Mouse (Mus musculus): ENCODE measurements at regions not wholly inside any gene's neighbourhood (a gene's known extent, or its start where the extent isn't known, plus 50 kb on each side); places are given as distances from the start of the nearest gene placed in this dataset.
A peak's percentile ranks its signal among the peaks of the same experiment; 100 is the strongest.

- ATAC-seq (ENCODE audit: low FRiP score, low read depth), result no peak
- no peaks in the 10 kb centered on the region for H3K36me3 ChIP-seq
- no peak overlapping the region for H3K9ac ChIP-seq
- H3K9me3 ChIP-seq, result no peaks in the 10 kb centered on the region
- no peak overlapping the region for H3K4me3 ChIP-seq
- H3K4me2 ChIP-seq, result no peak overlapping the region
- H3K27ac ChIP-seq (replicated peaks), result no peak overlapping the region
- WGBS, result 98% methylated on average over 6 of the region's 6 CpGs
- H3K27me3 ChIP-seq, result no peaks in the 10 kb centered on the region
- peaks cover 7% of the 10 kb centered on the region; the same call in 1 of the 2 replicates for H3K4me1 ChIP-seq (replicated peaks)
Observed at GRCm38 (mm10) chr9:47081407-47081806, 82.9 kb downstream of the Gm4791 start.

- H3K9me3 ChIP-seq, result no peaks in the 10 kb centered on the region
- H3K27me3 ChIP-seq, result no peaks in the 10 kb centered on the region
- H3K4me1 ChIP-seq (replicated peaks), result no peaks in the 10 kb centered on the region
- ATAC-seq (ENCODE audit: low FRiP score, low read depth), result no peak
- H3K4me2 ChIP-seq, result no peak overlapping the region
- no peak overlapping the region for H3K4me3 ChIP-seq
- no peak overlapping the region for H3K27ac ChIP-seq (replicated peaks)
- no peak overlapping the region for H3K9ac ChIP-seq
- WGBS, result 38% methylated on average over 10 of the region's 10 CpGs
- no peaks in the 10 kb centered on the region for H3K36me3 ChIP-seq
Observed at GRCm38 (mm10) chr9:47091796-47092195, 93.3 kb downstream of the Gm4791 start.

DNA sequence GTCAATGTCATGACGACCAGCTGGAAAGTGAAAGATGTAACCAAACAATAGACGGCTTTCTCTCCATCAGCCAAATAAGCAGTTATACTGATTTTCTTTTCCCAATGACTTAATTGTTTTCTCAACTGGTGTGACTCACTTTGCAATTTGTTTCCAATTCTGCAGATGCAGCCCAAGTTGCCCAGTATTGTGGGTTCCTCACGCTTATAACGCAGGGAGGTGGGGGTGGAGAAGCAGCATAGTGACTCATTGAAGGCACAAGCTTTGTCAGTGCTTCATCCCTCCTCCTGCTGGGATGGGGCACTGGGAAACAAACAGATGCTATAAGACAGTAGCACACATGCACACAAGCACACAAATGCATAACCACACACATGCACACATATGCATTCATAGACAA, 97.1 kb downstream of the Gm4791 start:
- Histone ChIP-seq H3K27me3 (no peaks in the 10 kb centered on the region), H3K9ac (no peak overlapping the region), H3K9me3 (no peaks in the 10 kb centered on the region), H3K4me1 (replicated peaks) (no peaks in the 10 kb centered on the region), H3K4me2 (no peak overlapping the region), H3K36me3 (no peaks in the 10 kb centered on the region), H3K4me3 (no peak overlapping the region), H3K27ac (replicated peaks) (no peak overlapping the region)
- no peak for ATAC-seq (ENCODE audit: low FRiP score, low read depth)
- WGBS, result 80% methylated on average over 4 of the region's 4 CpGs

DNA sequence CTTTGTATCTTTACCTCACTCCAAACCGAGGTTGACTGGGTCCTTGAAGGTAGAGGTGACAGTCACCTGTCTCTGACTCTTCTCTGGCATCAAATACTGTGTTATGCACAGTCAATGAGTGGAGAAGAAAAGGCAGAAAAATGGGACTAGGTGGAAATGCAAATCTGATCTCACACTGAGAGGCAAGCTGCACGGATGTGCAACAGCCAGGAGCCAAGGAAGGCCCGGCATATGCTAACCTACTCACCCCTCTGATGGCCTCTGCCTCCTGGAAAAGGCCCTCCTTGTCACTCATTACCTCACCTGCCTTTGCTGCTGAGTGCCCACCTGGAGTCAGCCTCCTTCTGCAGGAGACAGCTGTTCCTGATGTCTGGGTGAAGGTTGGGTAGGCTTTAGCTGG, 104.8 kb downstream of the Gm4791 start:
- Histone ChIP-seq H3K4me1 (replicated peaks) (peaks cover 3% of the 10 kb centered on the region), H3K4me2 (no peak overlapping the region), H3K27me3 (no peaks in the 10 kb centered on the region), H3K27ac (replicated peaks) (no peak overlapping the region), H3K36me3 (no peaks in the 10 kb centered on the region), H3K4me3 (no peak overlapping the region), H3K9ac (no peak overlapping the region), H3K9me3 (no peaks in the 10 kb centered on the region)
- WGBS, result 71% methylated on average over 3 of the region's 3 CpGs
- ATAC-seq (ENCODE audit: low FRiP score, low read depth), result no peak

GRCm38 (mm10) chr9:47103966-47104365, 105.4 kb downstream of the Gm4791 start:
- Histone ChIP-seq H3K36me3 (no peaks in the 10 kb centered on the region), H3K9me3 (no peaks in the 10 kb centered on the region), H3K27me3 (no peaks in the 10 kb centered on the region), H3K27ac (replicated peaks) (no peak overlapping the region), H3K4me3 (no peak overlapping the region), H3K4me2 (no peak overlapping the region), H3K4me1 (replicated peaks) (peaks cover 3% of the 10 kb centered on the region), H3K9ac (no peak overlapping the region)
- 46% methylated on average over 5 of the region's 5 CpGs for WGBS
- no peak for ATAC-seq (ENCODE audit: low FRiP score, low read depth)

DNA sequence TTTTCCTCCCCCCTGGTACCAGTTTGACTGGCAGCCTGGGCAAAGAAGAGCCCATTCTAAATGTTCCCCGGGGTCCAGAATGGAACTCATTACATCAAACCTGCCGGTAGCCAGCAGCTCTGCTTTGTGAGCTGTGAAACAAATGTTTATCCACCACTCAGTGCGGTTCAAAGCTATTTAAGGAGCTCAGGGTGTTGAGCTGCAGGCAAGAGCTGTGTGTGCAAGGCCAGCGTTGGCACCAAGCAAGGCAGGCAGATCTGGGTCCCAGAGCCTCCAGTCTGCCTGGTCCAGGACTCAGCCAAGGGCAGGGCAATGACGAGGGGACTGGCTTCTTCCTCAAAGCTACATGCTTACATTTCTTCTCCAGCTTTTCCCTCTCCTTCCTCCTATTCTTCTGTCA, 109.6 kb downstream of the Gm4791 start:
- no peak overlapping the region for H3K9ac ChIP-seq
- no peak overlapping the region for H3K27ac ChIP-seq (replicated peaks)
- H3K4me1 ChIP-seq (replicated peaks), result peaks cover 7% of the 10 kb centered on the region
- H3K4me2 ChIP-seq, result no peak overlapping the region
- H3K9me3 ChIP-seq, result no peaks in the 10 kb centered on the region
- ATAC-seq (ENCODE audit: low FRiP score, low read depth), result no peak
- no peaks in the 10 kb centered on the region for H3K36me3 ChIP-seq
- WGBS, result 34% methylated on average over 5 of the region's 5 CpGs
- no peaks in the 10 kb centered on the region for H3K27me3 ChIP-seq
- no peak overlapping the region for H3K4me3 ChIP-seq

DNA sequence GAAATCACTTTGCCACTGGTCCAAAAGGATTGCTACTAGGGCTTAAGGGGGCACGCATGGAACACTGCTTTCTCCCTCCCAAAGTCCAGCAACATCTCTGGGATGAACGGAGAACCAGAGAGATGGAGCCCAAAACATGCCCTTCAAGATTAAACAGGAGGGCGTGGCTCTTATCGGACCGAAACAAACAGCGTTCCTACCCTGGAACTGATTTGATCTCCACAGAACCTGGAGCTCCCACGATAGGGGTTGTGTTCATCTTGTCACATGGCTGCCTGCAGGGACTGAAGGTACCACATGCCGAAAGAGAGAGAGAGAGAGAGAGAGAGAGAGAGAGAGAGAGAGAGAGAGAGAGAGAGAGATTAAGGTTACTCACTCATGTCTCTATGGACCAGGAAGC, 120.7 kb downstream of the Gm4791 start:
- Histone ChIP-seq H3K4me2 (no peak overlapping the region), H3K9ac (no peak overlapping the region), H3K9me3 (no peaks in the 10 kb centered on the region), H3K4me3 (no peak overlapping the region), H3K27me3 (no peaks in the 10 kb centered on the region), H3K27ac (replicated peaks) (no peak overlapping the region), H3K4me1 (replicated peaks) (no peaks in the 10 kb centered on the region), H3K36me3 (no peaks in the 10 kb centered on the region)
- no peak for ATAC-seq (ENCODE audit: low FRiP score, low read depth)
- WGBS, result 79% methylated on average over 8 of the region's 8 CpGs

DNA sequence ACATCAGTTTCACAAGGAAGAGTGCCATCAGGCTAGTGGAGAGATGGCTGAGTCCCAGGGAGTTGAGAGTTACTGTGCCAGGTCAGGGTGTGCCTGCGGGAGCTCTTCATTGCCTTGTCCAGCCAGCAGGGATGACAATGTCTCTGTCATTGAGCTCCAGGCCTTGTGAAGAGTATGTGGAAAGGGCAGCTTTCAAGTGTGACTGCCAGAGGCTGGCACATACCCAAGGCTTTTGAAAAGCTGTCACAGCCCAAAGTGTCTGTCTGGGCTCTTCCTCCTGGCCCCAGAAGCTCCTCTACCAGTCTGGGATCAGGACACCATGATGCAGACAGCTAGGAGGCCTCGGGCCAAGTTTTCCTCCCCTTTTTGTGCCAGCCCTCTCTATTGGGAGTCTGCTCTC, 124.6 kb downstream of the Gm4791 start:
- Histone ChIP-seq H3K27me3 (no peaks in the 10 kb centered on the region), H3K4me3 (no peak overlapping the region), H3K27ac (replicated peaks) (no peak overlapping the region), H3K4me2 (no peak overlapping the region), H3K9ac (no peak overlapping the region), H3K36me3 (no peaks in the 10 kb centered on the region), H3K9me3 (no peaks in the 10 kb centered on the region), H3K4me1 (replicated peaks) (no peaks in the 10 kb centered on the region)
- WGBS, result 55% methylated on average over 2 of the region's 2 CpGs
- ATAC-seq (ENCODE audit: low FRiP score, low read depth), result peak; percentile 56; the same call in 1 of the 2 replicates

DNA sequence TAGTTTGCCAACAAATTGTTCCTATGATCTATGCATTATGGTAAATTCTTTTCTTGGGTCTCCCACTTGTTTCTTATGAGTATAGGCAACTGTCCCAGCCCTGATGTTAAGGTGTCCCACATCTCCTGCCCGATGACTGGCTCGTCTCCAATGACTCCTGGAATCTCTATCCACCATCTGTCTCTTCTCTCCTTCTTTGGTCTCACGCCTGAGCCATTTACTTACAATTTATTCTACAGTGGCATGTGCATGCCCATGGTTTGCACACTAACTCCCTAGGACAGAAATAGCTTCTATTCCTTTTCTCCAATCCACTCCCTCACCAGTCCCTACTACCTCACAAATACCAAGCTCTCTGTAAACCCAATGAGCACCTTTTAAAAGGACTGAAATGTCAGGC, 127.0 kb downstream of the Gm4791 start:
- H3K27ac ChIP-seq (replicated peaks), result no peak overlapping the region
- no peak overlapping the region for H3K9ac ChIP-seq
- H3K27me3 ChIP-seq, result no peaks in the 10 kb centered on the region
- no peaks in the 10 kb centered on the region for H3K9me3 ChIP-seq
- 79% methylated on average over 3 of the region's 3 CpGs for WGBS
- H3K4me3 ChIP-seq, result no peak overlapping the region
- H3K4me2 ChIP-seq, result no peak overlapping the region
- no peaks in the 10 kb centered on the region for H3K4me1 ChIP-seq (replicated peaks)
- no peaks in the 10 kb centered on the region for H3K36me3 ChIP-seq
- no peak for ATAC-seq (ENCODE audit: low FRiP score, low read depth)

GRCm38 (mm10) chr9:47126236-47126635, 127.7 kb downstream of the Gm4791 start:
- WGBS, result 78% methylated on average over 2 of the region's 2 CpGs
- Histone ChIP-seq H3K9ac (no peak overlapping the region), H3K27me3 (no peaks in the 10 kb centered on the region), H3K4me1 (replicated peaks) (no peaks in the 10 kb centered on the region), H3K36me3 (no peaks in the 10 kb centered on the region), H3K4me3 (no peak overlapping the region), H3K4me2 (no peak overlapping the region), H3K27ac (replicated peaks) (no peak overlapping the region), H3K9me3 (no peaks in the 10 kb centered on the region)
- no peak for ATAC-seq (ENCODE audit: low FRiP score, low read depth)

GRCm38 (mm10) chr9:47127756-47128424, 129.3 kb downstream of the Gm4791 start:
- H3K9me3 ChIP-seq, result no peaks in the 10 kb centered on the region
- no peaks in the 10 kb centered on the region for H3K36me3 ChIP-seq
- no peaks in the 10 kb centered on the region for H3K27me3 ChIP-seq
- H3K9ac ChIP-seq, result no peak overlapping the region
- H3K4me3 ChIP-seq, result no peak overlapping the region
- ATAC-seq (ENCODE audit: low FRiP score, low read depth), result no peak
- no peak overlapping the region for H3K4me2 ChIP-seq
- 72% methylated on average over 11 of the region's 11 CpGs for WGBS
- no peaks in the 10 kb centered on the region for H3K4me1 ChIP-seq (replicated peaks)
- H3K27ac ChIP-seq (replicated peaks), result no peak overlapping the region

DNA sequence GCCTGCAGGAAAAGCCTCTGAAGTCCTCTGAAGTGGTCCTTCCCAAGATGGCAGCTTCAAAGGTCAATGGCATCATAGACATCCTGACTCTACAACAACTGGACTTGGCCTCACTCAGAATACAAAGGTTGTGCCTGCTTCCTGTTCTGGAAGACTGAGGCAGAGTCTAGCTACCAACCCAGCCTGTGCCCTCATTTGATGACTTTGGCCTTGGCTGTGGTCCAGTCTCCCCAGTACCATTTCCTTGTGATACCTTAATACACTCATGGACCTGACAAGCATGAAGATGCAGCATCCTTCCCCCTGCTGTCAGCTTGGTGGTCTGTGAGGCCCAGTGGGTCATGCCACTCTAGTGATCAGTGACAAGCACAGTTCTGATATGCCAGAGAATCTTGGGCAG, 130.6 kb downstream of the Gm4791 start:
- Histone ChIP-seq H3K27ac (replicated peaks) (no peak overlapping the region), H3K9ac (no peak overlapping the region), H3K9me3 (no peaks in the 10 kb centered on the region), H3K36me3 (no peaks in the 10 kb centered on the region), H3K4me3 (no peak overlapping the region), H3K4me1 (replicated peaks) (no peaks in the 10 kb centered on the region), H3K4me2 (no peak overlapping the region), H3K27me3 (no peaks in the 10 kb centered on the region)
- no peak for ATAC-seq (ENCODE audit: low FRiP score, low read depth)

DNA sequence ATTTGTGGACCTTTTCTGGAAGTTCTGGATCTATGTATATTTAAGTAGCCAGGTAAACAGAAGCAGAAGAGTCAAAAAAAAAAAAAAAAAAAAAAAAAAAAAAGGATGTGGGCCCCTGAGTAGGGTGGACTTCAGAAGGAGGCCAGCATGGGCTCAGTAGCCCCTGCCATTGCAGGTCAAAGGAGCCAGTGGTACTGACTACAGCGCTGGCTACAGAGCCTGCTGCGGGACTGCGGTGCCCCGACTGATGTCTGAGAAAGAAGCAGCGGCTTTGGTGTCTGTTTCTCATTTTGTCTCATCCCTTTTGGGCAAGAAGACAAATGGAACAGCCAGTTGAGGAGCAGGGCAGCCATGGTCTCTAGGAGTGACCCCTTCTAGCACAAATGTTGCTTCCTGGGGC, 134.9 kb downstream of the Gm4791 start:
- Histone ChIP-seq H3K9ac (no peak overlapping the region), H3K27me3 (no peaks in the 10 kb centered on the region), H3K4me3 (no peak overlapping the region), H3K9me3 (no peaks in the 10 kb centered on the region), H3K36me3 (no peaks in the 10 kb centered on the region), H3K4me1 (replicated peaks) (no peaks in the 10 kb centered on the region), H3K4me2 (no peak overlapping the region), H3K27ac (replicated peaks) (no peak overlapping the region)
- no peak for ATAC-seq (ENCODE audit: low FRiP score, low read depth)
- 88% methylated on average over 5 of the region's 5 CpGs for WGBS
